Mouse (Mus musculus): ENCODE measurements around the gene Rrp1.
"Not testable (repeated sequence)": the region's sequence is repeated elsewhere in the genome, so short reads cannot be mapped to it uniquely, and the experiment has no call there.

Gene Rrp1

DNA sequence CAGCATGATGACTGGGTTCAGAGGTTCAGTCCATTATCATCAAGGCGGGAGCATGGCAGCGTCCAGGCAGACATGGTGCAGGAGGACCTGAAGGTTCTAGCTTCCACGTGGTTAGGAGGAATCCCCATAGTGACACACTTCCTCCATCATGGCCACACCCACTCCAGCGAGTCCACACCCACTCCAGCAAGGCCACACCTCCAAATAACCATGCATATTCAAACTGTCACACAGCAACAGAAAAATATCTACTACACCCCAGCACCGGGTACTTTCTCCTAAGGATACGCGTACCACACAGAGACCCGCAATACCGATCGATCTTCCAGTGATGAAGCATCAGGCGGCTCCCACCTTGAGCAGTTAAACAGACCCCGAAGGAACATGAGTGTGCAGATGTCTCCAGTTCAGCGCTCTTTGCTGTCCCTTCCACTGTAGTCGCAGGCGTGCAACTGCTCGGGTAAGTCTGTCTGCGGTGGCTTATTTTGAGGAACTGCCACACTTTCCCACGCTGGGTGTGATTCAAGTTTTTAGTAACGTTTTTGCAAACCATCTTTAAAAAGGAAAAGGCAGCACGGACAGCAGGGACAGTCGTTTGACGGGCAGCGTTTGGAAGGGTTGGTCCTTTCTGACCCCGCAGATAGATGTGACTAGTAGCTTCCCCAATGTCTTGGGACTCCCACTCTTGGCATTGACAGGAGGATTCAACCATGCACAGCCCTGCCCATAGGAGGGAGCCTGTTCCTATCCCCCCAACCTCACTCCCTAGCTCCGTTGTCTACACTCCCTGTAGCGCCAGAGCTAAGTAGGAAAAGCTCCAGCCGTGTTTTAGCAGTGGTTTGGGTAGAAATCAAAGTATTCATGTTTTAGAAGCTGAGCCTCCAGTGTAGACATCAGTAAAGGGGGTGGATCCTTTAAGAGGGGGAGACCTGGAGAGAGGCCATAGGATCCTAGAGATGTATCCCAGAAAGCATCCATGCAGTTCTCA lies 39.9 kb downstream of the Rrp1 start:
- no peak for DNase-seq

DNA sequence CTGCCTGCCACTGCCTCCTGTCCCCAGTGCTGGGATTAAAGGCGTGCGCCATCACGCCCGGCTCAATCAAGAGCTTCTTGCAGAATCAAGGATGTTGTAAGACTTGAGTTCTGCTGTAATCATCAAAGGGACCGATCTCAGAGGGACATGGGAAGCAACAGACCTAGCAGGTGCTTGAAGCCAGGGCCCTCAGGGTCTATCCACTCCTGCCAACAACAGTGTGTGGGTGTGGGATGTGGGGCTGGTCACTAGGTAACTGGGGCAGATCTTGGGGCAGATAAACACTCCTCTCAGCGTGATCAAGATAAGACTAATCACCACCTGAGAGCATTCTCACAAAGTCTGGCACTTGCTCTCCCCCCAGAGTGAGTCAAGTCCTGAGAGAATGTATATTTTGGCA lies 41.1 kb downstream of the Rrp1 start:
- DNase-seq: no peak

GRCm38 (mm10) chr10:78367586-78367985 lies 45.3 kb downstream of the Rrp1 start:
- no peak for DNase-seq

DNA sequence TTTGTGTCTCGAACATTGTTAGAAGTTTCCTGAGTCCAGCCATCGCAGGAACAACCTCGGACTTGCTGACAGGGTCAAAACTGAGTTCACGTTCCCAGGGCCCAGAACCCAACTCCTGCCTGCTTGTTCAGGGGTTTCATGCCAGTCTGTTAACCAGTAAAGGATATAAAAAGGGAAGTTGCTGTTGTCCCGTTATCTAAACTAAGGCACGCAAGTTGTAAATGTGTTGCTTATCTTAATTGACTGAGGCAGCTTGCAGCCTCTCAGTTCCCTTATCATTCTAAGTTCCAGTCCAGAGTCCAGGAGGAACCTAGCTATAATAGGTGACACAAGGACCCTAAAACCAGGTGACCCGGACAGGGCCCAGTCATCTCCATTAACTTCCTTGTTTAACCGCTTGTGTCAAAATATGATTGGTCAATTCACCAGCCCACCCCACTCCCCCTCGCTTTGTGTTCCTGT lies 46.0 kb downstream of the Rrp1 start:
- no peak for DNase-seq

DNA sequence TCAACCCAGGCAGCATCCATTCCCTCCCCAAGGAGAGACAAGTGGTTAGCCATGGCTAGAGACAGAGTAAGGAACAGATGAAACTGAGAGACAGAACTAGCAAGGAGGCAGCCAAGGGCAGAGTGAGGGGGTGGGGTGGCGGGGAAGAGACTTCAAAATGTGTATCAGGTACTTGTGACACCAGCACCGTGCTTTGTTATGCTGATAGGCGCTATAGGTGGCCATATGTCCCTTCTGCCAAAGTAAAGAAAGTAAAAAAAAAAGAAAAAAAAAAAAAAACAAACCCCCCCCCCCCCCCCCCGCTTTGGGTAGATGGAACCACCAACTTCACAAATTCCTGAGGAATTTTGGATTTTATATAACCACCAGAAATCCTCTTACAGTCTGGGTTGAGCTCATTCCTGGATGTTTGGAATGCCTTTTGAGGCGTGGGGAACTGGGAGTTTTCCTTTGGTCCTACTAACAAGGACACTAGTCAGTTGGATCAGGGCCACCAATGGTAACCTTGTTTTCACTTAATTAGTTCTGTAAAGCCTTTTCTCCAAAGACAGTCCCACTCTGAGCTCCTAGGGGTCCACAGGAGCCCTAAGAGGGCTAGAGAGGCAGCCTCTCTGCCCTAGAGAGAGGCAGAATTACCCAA lies 46.5 kb downstream of the Rrp1 start:
- no peak for DNase-seq

- DNase-seq: no peak
These were observed 47.3 kb downstream of the Rrp1 start for GRCm38 (mm10) chr10:78365555-78365954.

DNA sequence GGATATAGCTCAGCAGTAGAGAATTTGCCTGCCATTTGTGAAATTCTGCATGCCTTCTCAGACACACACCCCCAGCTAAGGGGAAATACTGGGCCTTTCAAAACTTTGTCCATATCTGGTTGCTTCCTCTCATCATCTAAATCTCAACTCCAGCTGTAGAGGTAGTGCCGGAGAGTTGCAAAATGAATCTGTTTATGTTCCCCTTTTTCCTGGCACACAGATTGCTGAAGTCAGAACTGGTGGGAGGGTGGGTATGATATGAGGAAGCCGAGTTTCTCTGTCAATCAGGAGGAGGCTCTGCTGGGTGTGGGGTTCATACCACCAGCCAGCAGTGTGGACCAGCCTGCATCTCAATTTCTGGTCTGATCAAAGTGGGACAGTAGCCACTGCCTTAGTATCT lies 48.7 kb downstream of the Rrp1 start:
- DNase-seq: no peak

DNA sequence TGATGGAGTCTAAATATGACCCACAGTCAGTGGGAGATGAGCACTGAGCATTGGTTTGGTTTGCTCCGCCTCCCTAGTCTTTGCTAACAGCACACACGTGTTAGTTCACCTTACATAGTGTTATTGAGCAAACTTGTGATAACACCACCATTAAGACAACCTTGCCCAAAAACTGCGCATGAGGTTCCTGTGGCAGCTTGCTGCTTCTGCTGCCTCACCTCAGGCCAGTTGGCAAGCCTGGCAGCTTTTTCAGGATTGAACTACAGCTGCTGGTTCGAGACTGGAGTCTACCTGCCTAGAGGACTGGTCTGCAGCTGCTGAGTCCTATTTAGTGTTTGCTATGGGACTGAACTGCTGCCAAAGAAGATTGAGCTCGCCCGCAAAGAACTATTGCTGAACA lies 49.5 kb downstream of the Rrp1 start:
- no peak for DNase-seq

DNA sequence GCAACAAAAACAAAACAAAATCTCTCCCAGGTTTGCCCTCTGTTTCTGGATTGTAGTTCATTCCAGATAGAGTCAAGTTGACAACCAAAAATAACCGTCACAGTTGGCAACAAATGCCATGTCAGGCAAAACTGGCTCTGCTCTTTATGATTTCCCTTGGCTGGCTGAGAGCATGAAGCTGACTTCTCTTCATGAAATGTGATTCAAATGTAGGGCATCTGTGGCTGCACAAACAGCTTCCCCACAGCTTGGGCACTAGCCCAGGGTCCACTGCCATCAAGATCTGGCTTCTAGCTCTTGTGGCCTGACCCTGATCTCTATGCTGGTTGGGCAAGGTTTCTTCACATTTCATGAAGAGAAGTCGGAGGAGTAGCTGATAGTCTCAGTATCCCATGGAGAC lies 50.9 kb downstream of the Rrp1 start:
- peak; percentile 77 for DNase-seq

DNA sequence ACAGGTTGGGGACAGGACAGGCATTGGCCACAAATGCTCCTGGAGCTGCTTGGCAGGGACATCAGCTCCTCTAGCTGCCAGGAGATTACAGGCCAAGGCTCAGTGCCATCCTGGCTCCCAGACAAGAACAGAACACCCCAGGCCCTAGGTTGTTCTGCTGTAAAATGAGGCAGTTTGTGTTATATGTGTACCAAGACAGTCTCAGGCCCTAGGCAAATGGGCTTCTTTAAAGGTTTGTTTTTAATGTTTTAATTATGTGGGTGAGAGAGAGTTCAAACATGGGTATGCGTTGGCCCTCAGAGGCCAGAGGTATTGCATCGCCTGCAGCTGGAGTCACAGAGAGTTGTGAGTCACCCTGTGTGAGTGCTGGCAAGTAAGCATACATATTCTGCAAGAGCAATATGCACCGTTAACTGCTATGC lies 52.5 kb downstream of the Rrp1 start:
- DNase-seq: peak; percentile 90

GRCm38 (mm10) chr10:78358999-78359398 lies 53.8 kb downstream of the Rrp1 start:
- DNase-seq: not testable (repeated sequence)

- DNase-seq: no peak
These were observed 54.6 kb downstream of the Rrp1 start for GRCm38 (mm10) chr10:78358266-78358665.

DNA sequence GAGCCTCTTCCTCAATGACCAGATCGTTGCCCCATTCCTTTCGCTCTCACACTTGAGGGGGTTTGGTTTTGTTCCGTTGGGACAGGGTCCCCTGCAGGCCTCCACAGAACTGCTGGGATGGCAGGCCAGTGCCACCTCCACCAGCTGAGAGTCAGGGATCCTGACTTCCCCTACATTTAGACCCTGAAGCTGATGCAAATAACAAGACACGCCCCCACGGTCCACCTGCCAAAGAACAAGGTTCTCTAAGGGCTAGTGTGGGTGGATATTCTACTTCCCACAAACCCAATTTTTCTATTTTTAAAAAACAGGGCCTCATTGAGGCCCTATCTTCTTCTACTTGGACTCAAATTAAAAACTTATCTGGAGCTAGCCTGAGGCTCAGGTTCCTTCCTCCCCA lies 55.1 kb downstream of the Rrp1 start:
- DNase-seq: no peak

- no peak for DNase-seq
These were observed 56.8 kb downstream of the Rrp1 start for GRCm38 (mm10) chr10:78355931-78356593.

DNA sequence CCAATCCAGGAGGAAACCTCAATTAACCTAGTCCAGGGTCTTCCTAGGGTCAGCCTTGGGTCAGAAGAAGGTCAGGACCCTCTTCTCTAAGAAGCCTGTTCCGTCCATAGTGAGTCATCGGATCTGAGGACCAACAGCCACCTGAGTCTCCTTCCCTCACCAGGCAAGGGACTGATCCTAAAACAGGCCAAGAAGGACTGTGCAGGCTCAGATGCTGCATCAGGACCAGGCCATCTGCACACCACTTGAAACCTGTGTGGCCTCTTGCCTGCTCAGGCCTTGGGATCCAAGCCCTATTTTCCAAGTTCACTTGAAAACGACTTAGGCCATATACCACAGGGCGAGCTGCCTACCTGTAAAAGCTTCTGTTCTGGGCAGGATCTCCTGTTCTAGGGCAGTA lies 59.6 kb downstream of the Rrp1 start:
- DNase-seq: no peak

DNA sequence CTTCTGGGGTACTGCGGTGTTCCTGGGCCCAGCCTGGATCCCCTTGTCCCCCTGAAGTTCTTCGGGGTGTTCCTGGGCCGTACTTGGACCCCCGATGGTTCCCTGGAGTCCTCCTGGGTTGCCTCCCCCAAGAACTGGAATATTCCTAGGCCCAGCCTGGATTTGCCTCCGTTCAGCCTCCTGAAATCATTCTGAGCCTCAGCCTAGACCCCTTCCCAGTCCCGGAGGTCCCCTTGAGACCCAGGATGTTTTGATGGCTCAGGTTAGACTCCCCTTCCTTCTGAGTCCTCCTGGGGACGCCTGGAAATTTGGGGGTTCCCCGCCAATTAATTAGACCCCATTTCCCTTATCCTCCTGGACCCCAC lies 60.2 kb downstream of the Rrp1 start:
- DNase-seq: no peak

DNA sequence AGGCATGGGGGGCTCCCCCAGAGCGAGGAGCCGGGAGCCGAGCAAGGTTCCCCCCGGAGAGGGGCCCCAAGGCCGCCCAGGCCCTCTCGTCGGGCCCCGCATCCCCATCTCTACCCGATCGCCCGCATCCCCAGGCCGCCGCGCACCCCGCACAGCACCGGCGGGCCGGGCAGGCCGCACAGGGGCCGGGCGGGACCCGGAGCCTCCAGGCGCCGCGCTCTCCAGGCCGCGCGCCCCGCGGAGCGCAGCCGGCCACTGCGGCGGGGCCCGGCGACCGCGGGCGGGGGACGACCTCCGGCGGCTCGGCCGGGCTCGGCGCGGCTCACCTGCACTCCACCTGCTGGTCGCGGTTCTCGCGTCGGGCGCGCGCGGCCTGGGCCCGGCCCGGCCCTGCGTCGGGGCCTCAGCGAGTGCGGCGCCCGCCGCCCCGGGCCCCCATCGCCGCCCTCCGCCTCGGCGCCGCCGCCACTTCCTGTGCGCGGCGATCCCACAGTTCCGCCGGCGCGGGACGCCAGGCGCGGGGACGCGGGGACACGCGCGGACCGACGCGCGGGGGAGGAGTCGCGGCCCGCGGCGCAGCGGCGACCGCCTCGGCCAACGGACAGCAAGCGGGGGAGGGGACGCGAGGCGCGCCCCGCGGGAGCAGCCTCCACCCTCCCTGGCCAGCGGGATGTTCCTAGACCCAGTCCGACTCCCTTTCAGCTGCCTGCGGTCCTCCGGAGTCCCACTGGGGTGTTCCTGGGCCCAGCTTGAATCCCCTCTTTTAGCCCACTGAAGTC lies 60.8 kb downstream of the Rrp1 start, which contains the start of gene Agpat3:
Gene Agpat3, minus strand, starts transcription at position 603 of the 779 bp plus-strand sequence.
- peak; percentile 81 for DNase-seq

DNA sequence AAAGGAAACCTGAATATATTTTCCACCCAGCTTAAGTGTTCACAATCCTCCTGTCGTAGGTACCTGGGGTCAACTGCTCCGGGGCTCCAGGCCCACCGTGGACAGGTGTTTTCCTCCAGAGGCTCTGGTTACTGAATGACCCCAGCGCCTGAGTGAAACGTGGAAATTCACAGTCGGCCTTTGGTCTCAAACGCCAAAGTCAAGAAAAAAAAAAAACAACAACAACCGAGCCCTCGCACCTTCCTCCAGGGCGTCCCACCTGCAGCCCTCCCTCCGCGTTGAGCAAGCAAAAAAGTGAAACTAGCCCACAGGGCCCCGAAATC lies 61.3 kb downstream of the Rrp1 start:
- no peak for DNase-seq

DNA sequence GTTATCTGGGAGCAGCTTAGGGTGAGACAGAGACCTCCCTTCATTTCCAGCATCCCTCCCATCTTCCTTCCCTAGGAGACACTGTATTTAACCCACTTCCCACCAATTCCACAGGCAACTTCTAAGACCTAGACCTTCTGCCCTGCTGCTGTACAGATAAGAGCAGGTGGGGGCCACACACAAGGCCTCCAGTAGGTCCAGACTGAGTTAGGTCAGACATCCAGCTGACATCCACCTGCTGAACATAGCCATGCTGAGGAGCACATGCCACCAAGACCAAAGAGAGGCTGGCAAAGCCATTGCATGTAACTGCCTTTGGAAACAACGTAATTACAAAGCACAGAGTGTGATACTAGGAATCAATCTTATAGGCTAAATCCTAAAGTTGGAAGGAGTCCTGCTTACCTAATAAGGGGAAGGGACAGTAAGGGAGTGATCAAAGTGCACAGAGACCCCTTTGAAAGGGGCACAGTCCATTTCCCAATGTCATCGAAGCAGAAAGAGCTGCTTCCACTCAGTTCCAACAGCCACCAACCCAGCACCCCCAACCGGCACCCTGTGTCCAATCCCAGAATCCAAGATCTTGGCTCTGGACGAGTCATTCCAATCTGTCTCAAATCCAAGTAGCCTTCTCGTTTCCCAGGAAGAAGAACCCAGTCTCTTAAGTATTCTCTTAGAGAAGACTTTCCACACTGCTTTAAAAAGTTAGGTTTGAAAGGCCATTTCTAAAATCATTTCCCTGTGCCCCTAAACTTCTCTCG lies 61.9 kb downstream of the Rrp1 start:
- DNase-seq: peak; percentile 53

Measured in cerebellum, adult 9-11 months (tissue).